Comparison of ENCODE assay signal across 8 mouse cellular contexts in the genomic region with DNA sequence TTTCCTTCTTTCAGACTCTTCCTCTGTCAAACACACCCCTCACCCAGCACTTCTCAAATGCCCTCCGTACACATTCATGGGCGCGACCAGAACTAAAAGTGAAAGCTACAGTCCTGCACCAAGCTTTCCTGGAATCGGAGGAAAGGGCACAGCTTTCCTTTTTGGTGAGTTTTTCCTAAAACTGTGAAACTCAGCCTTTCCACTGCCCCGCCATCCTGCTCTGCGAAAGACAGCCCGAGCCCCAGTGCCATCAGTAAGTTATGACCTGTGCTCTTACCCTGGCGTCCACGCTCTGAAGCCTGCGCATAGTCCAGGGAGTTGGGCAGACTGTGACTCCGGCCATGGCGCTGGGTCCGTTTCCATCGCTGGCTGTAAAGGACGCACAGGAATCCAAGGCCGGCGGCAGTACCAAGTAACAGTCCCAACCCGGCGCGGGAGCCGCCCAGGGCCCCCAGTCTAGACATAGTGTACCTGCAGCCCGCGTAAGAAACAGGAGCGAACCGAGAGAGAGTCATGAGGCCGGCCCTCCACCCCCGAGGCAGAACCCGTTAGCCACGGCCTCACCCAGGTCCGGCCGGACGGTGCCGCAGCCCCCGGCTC. TPM values are rescaled to one million over a fixed set of nuclear protein-coding genes. Genes with fewer than 3 reads are reported as not detected.
A peak's percentile ranks its signal among the peaks of the same experiment; 100 is the strongest.
DNase-seq lines count a peak whose midpoint lies in the region; ATAC-seq and TF ChIP-seq lines count a peak whose summit lies in the region.

No protein-coding gene starts in this region.

- H3K9ac ChIP-seq in hindbrain, embryonic 14.5 days, result peak overlapping the region; percentile 87
- peak overlapping the region; percentile 92 for H3K9ac ChIP-seq in liver, embryonic 15.5 days
- peak overlapping the region; percentile 86 for H3K9ac ChIP-seq in neural tube, embryonic 14.5 days (replicated peaks; ENCODE audit: low read depth, low read length)

- H3K27me3 ChIP-seq in C2C12 (ENCODE audit: control insufficient read depth, insufficient read depth, insufficient read length), result no peaks in the 10 kb centered on the region
- H3K27me3 ChIP-seq in embryonic facial prominence, embryonic 10.5 days (replicated peaks; ENCODE audit: low read depth, poor library complexity, severe bottlenecking), result no peaks in the 10 kb centered on the region
- H3K27me3 ChIP-seq in hindbrain, embryonic 14.5 days (ENCODE audit: control insufficient read depth, insufficient read depth, low read length), result no peaks in the 10 kb centered on the region
- peaks cover 4% of the 10 kb centered on the region; the same call in 1 of the 2 replicates for H3K27me3 ChIP-seq in liver, embryonic 15.5 days
- H3K27me3 ChIP-seq in neural tube, embryonic 14.5 days (ENCODE audit: control insufficient read depth, insufficient read depth, low read length), result no peaks in the 10 kb centered on the region

- DNase-seq in embryo, embryonic 11 days, result peak; percentile 29
- DNase-seq in embryo, embryonic 9.5 days (ENCODE audit: extremely low spot score), result no peak
- no peak for DNase-seq in embryonic facial prominence, embryonic 10.5 days (ENCODE audit: low spot score)
- no peak for DNase-seq in hindbrain, embryonic 14.5 days (ENCODE audit: low spot score)
- DNase-seq in gastrocnemius, postnatal 10 days, result no peak

- H3K79me2 ChIP-seq in C2C12 (ENCODE audit: control insufficient read depth, insufficient read depth), result peaks cover 34% of the 10 kb centered on the region

- ATAC-seq in hindbrain, embryonic 14.5 days (ENCODE audit: low FRiP score), result peak; percentile 41
- ATAC-seq in liver, embryonic 15.5 days (ENCODE audit: insufficient read depth), result peak; percentile 47
- ATAC-seq in neural tube, embryonic 14.5 days (ENCODE audit: low read depth), result no peak; the same call in 1 of the 2 replicates

- peaks cover 30% of the 10 kb centered on the region for H3K36me3 ChIP-seq in C2C12 (ENCODE audit: control insufficient read depth, insufficient read depth)
- H3K36me3 ChIP-seq in embryonic facial prominence, embryonic 10.5 days (replicated peaks), result peaks cover 36% of the 10 kb centered on the region
- H3K36me3 ChIP-seq in hindbrain, embryonic 14.5 days (replicated peaks; ENCODE audit: control insufficient read depth, insufficient read depth), result peaks cover 35% of the 10 kb centered on the region
- peaks cover 36% of the 10 kb centered on the region for H3K36me3 ChIP-seq in liver, embryonic 15.5 days (replicated peaks)
- peaks cover 13% of the 10 kb centered on the region; the same call in 1 of the 2 replicates for H3K36me3 ChIP-seq in neural tube, embryonic 14.5 days (ENCODE audit: control insufficient read depth, insufficient read depth, low read length)

- peak overlapping the region; percentile 87 for H3K27ac ChIP-seq in embryonic facial prominence, embryonic 10.5 days (replicated peaks)
- peak overlapping the region; percentile 81; the same call in 1 of the 2 replicates for H3K27ac ChIP-seq in hindbrain, embryonic 14.5 days
- H3K27ac ChIP-seq in liver, embryonic 15.5 days (replicated peaks), result peak overlapping the region; percentile 98
- H3K27ac ChIP-seq in neural tube, embryonic 14.5 days (ENCODE audit: low read depth, low read length), result peak overlapping the region; percentile 70

- no peaks in the 10 kb centered on the region for H3K9me3 ChIP-seq in embryonic facial prominence, embryonic 10.5 days
- no peaks in the 10 kb centered on the region for H3K9me3 ChIP-seq in hindbrain, embryonic 14.5 days (ENCODE audit: control insufficient read depth, low read length)
- no peaks in the 10 kb centered on the region for H3K9me3 ChIP-seq in liver, embryonic 15.5 days (replicated peaks)
- H3K9me3 ChIP-seq in neural tube, embryonic 14.5 days (ENCODE audit: control insufficient read depth, low read length), result no peaks in the 10 kb centered on the region

- 8% methylated on average over 34 of the region's 34 CpGs for WGBS in embryonic facial prominence, embryonic 10.5 days
- 8% methylated on average over 34 of the region's 34 CpGs for WGBS in hindbrain, embryonic 14.5 days
- WGBS in liver, embryonic 15.5 days (ENCODE audit: insufficient replicate concordance), result under 1% methylated on average over 34 of the region's 34 CpGs
- WGBS in neural tube, embryonic 14.5 days, result 5% methylated on average over 34 of the region's 34 CpGs

- peak overlapping the region; percentile 86 for H3ac ChIP-seq in C2C12 (ENCODE audit: control insufficient read depth, insufficient read length, low read depth)

- peak overlapping the region; percentile 97 for H3K4me3 ChIP-seq in C2C12 (ENCODE audit: insufficient read depth, poor library complexity, severe bottlenecking)
- peak overlapping the region; percentile 98 for H3K4me3 ChIP-seq in embryonic facial prominence, embryonic 10.5 days
- peak overlapping the region; percentile 79 for H3K4me3 ChIP-seq in hindbrain, embryonic 14.5 days (replicated peaks; ENCODE audit: low read length)
- peak overlapping the region; percentile 99 for H3K4me3 ChIP-seq in liver, embryonic 15.5 days (replicated peaks)
- peak overlapping the region; percentile 96 for H3K4me3 ChIP-seq in neural tube, embryonic 14.5 days (ENCODE audit: low read depth, low read length)

- H3K79me3 ChIP-seq in C2C12 (ENCODE audit: low read depth), result peaks cover 12% of the 10 kb centered on the region

- peak overlapping the region; percentile 94 for H3K4me2 ChIP-seq in hindbrain, embryonic 14.5 days (replicated peaks)
- peak overlapping the region; percentile 78 for H3K4me2 ChIP-seq in liver, embryonic 15.5 days
- peak overlapping the region; percentile 95 for H3K4me2 ChIP-seq in neural tube, embryonic 14.5 days (ENCODE audit: low read depth, low read length)

- peaks cover 20% of the 10 kb centered on the region for H3K4me1 ChIP-seq in embryonic facial prominence, embryonic 10.5 days
- peaks cover 16% of the 10 kb centered on the region for H3K4me1 ChIP-seq in hindbrain, embryonic 14.5 days (replicated peaks; ENCODE audit: control insufficient read depth, insufficient read depth, low read length)
- H3K4me1 ChIP-seq in liver, embryonic 15.5 days (replicated peaks), result peaks cover 52% of the 10 kb centered on the region
- peaks cover 11% of the 10 kb centered on the region for H3K4me1 ChIP-seq in neural tube, embryonic 14.5 days (ENCODE audit: control insufficient read depth, insufficient read depth, low read length)

- TF ChIP-seq CTCF in C2C12 (IDR thresholded peaks at IDR 0.05; ENCODE audit: control insufficient read depth, insufficient read depth, insufficient read length), result no peak

TF ChIP-seq in C2C12, 6 proteins besides CTCF, POLR2A, EP300 and RAD21:
- TF ChIP-seq MYOD1 (IDR thresholded peaks at IDR 0.05; ENCODE audit: control insufficient read depth, insufficient read length, low read depth), result no peak
- no peak for TF ChIP-seq USF1 (IDR thresholded peaks at IDR 0.05; ENCODE audit: low read depth)
- TF ChIP-seq MAX (IDR thresholded peaks at IDR 0.05), result no peak
- TF ChIP-seq FOSL1 (IDR thresholded peaks at IDR 0.05; ENCODE audit: insufficient read depth, low read length, poor library complexity, severe bottlenecking), result no peak
- no peak for TF ChIP-seq MYOG (IDR thresholded peaks at IDR 0.05; ENCODE audit: control insufficient read depth, extremely low read depth, insufficient read length)
- TF ChIP-seq CEBPB (IDR thresholded peaks at IDR 0.05; ENCODE audit: low read depth), result no peak

RNA-seq across cellular contexts. Expression of gene Rmdn3, which starts 0.7 kb away (rescaled TPM):
- polyA plus RNA-seq in C2C12 (2012; fragmentation: generic; extraction: Trizol), result 21.8 TPM
- 47.3 and 50.7 TPM in 2 replicates for polyA plus RNA-seq in embryonic facial prominence, embryonic 10.5 days (2016; fragmentation: Nextera tagmentation; extraction: Ambion mirVana)
- polyA plus RNA-seq in hindbrain, embryonic 14.5 days (2014; fragmentation: Nextera tagmentation; extraction: Ambion mirVana), result 39.1 and 42.5 TPM in 2 replicates
- 45.0 and 50.7 TPM in 2 replicates for polyA plus RNA-seq in liver, embryonic 15.5 days (2015; fragmentation: Nextera tagmentation; extraction: Ambion mirVana)
- polyA plus RNA-seq in neural tube, embryonic 14.5 days (2014; fragmentation: Nextera tagmentation; extraction: Ambion mirVana), result 44.6 and 46.4 TPM in 2 replicates
- 1 to 10 TPM; 6.8 to 8.9 TPM for total RNA-seq in gastrocnemius, postnatal 10 days (2021)

RNA-seq across cellular contexts. Expression of gene Gchfr, which starts 11.4 kb away (rescaled TPM):
- 80.5 TPM for polyA plus RNA-seq in C2C12 (2012; fragmentation: generic; extraction: Trizol)
- polyA plus RNA-seq in embryonic facial prominence, embryonic 10.5 days (2016; fragmentation: Nextera tagmentation; extraction: Ambion mirVana), result 5.3 and 6.1 TPM in 2 replicates
- 14.3 and 15.1 TPM in 2 replicates for polyA plus RNA-seq in hindbrain, embryonic 14.5 days (2014; fragmentation: Nextera tagmentation; extraction: Ambion mirVana)
- polyA plus RNA-seq in liver, embryonic 15.5 days (2015; fragmentation: Nextera tagmentation; extraction: Ambion mirVana), result 81.3 and 102 TPM in 2 replicates
- 1.6 and 1.8 TPM in 2 replicates for polyA plus RNA-seq in neural tube, embryonic 14.5 days (2014; fragmentation: Nextera tagmentation; extraction: Ambion mirVana)
- total RNA-seq in gastrocnemius, postnatal 10 days (2021), result under 1 TPM in 1 of 2 experiments, not detected in 1; 0.72 TPM

RNA-seq across cellular contexts. Expression of gene Gm14137, which starts 18.1 kb away (rescaled TPM):
- 1.5 TPM for polyA plus RNA-seq in C2C12 (2012; fragmentation: generic; extraction: Trizol)
- polyA plus RNA-seq in embryonic facial prominence, embryonic 10.5 days (2016; fragmentation: Nextera tagmentation; extraction: Ambion mirVana), result 0.77 and 1.0 TPM in 2 replicates
- 0.40 and 0.66 TPM in 2 replicates for polyA plus RNA-seq in hindbrain, embryonic 14.5 days (2014; fragmentation: Nextera tagmentation; extraction: Ambion mirVana)
- 0.10 TPM in 2 replicates for polyA plus RNA-seq in liver, embryonic 15.5 days (2015; fragmentation: Nextera tagmentation; extraction: Ambion mirVana)
- 0.36 and 0.78 TPM in 2 replicates for polyA plus RNA-seq in neural tube, embryonic 14.5 days (2014; fragmentation: Nextera tagmentation; extraction: Ambion mirVana)
- total RNA-seq in gastrocnemius, postnatal 10 days (2021), result under 1 TPM in 1 of 2 experiments, not detected in 1; 0.16 TPM

RNA-seq across cellular contexts. Expression of gene Rad51, which starts 43.6 kb away (rescaled TPM):
- polyA plus RNA-seq in C2C12 (2012; fragmentation: generic; extraction: Trizol), result 28.6 TPM
- polyA plus RNA-seq in embryonic facial prominence, embryonic 10.5 days (2016; fragmentation: Nextera tagmentation; extraction: Ambion mirVana), result 90.9 and 94.1 TPM in 2 replicates
- 8.3 and 11.6 TPM in 2 replicates for polyA plus RNA-seq in hindbrain, embryonic 14.5 days (2014; fragmentation: Nextera tagmentation; extraction: Ambion mirVana)
- polyA plus RNA-seq in liver, embryonic 15.5 days (2015; fragmentation: Nextera tagmentation; extraction: Ambion mirVana), result 30.4 and 36.9 TPM in 2 replicates
- 3.7 and 7.5 TPM in 2 replicates for polyA plus RNA-seq in neural tube, embryonic 14.5 days (2014; fragmentation: Nextera tagmentation; extraction: Ambion mirVana)
- total RNA-seq in gastrocnemius, postnatal 10 days (2021), result 1 to 10 TPM; 3.7 to 4.0 TPM

RNA-seq across cellular contexts. Expression of gene Zfyve19, which starts 52.2 kb away (rescaled TPM):
- 27.1 TPM for polyA plus RNA-seq in C2C12 (2012; fragmentation: generic; extraction: Trizol)
- 52.9 and 58.5 TPM in 2 replicates for polyA plus RNA-seq in embryonic facial prominence, embryonic 10.5 days (2016; fragmentation: Nextera tagmentation; extraction: Ambion mirVana)
- 51.7 and 61.7 TPM in 2 replicates for polyA plus RNA-seq in hindbrain, embryonic 14.5 days (2014; fragmentation: Nextera tagmentation; extraction: Ambion mirVana)
- polyA plus RNA-seq in liver, embryonic 15.5 days (2015; fragmentation: Nextera tagmentation; extraction: Ambion mirVana), result 19.0 and 21.6 TPM in 2 replicates
- polyA plus RNA-seq in neural tube, embryonic 14.5 days (2014; fragmentation: Nextera tagmentation; extraction: Ambion mirVana), result 57.9 and 62.4 TPM in 2 replicates
- total RNA-seq in gastrocnemius, postnatal 10 days (2021), result 10 to 100 TPM; 13.6 to 21.8 TPM
